Comparison of ENCODE assay signal across 9 mouse cellular contexts in the genomic region with DNA sequence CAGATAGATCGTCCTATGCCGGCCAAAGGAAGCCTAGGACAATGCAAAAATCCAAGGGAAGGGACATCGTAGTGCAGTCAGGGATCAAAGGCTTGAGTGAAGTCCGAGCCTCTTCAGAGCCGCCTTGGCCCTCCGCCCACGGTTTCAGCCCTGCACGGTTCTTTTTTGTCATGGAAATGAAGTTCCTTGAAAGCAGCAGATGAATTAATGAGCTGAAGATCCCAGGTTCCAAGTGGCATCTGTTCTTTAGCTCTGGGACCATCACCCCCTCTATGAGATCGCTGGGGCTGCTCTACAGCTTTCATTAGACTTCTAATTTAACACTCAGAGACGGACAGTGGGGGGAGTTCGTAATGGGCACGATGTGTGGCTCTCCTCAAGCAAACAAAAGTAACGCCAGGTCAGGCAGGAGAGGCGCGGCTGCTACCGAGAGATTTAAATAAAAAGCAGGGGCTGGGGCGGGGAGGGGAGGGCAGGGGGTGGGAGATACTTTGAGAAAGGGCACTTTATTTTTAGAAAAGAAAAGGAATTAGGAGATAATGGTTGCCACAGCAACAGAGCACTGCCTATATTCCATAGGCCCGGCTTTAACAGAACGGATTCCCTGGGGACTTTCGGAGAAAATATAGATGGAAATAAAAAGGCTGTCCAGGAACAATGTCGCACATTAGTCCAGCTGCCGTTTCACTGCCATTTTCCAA.
DNase-seq lines count a peak whose midpoint lies in the region; ATAC-seq and TF ChIP-seq lines count a peak whose summit lies in the region.
"Had no signal": no experiment of that assay in that cellular context is flagged by ENCODE, and none has a peak within 500 bp of the region (broad histone marks: within the 10 kb centered on the region; RNA-seq: fewer than 3 reads in every experiment).

No protein-coding gene starts in this region.

- no peak for ATAC-seq in lung, embryonic 16.5 days (ENCODE audit: low read depth)
- no peak for ATAC-seq in limb, embryonic 11.5 days (ENCODE audit: insufficient number of reproducible peaks, low FRiP score, low TSS enrichment, low read depth)
- no peak for ATAC-seq in stomach, postnatal 0 days (ENCODE audit: low FRiP score, low TSS enrichment)

- peak overlapping the region; percentile 15; the same call in 1 of the 2 replicates for H3K4me3 ChIP-seq in lung, embryonic 16.5 days (ENCODE audit: low read length)
- no peak overlapping the region for H3K4me3 ChIP-seq in limb, embryonic 11.5 days (ENCODE audit: low read depth, low read length)
- no peak overlapping the region for H3K4me3 ChIP-seq in stomach, postnatal 0 days (ENCODE audit: low read depth, low read length)

- no peaks in the 10 kb centered on the region; the same call in 1 of the 2 replicates for H3K4me1 ChIP-seq in lung, embryonic 16.5 days (replicated peaks; ENCODE audit: control insufficient read depth, insufficient read depth, low read length)
- H3K4me1 ChIP-seq in limb, embryonic 11.5 days (ENCODE audit: control insufficient read depth, insufficient read depth, low read length), result no peaks in the 10 kb centered on the region
- H3K4me1 ChIP-seq in stomach, postnatal 0 days (replicated peaks; ENCODE audit: control insufficient read depth, insufficient read depth), result no peaks in the 10 kb centered on the region

- H3K4me2 ChIP-seq in lung, embryonic 16.5 days (ENCODE audit: low read depth, low read length), result peak overlapping the region; percentile 41
- H3K4me2 ChIP-seq in limb, embryonic 11.5 days (ENCODE audit: low read depth, severe bottlenecking), result peak overlapping the region; percentile 15
- H3K4me2 ChIP-seq in stomach, postnatal 0 days (replicated peaks; ENCODE audit: low read depth), result peak overlapping the region; percentile 6; the same call in 1 of the 2 replicates

- H3K9me3 ChIP-seq in lung, embryonic 16.5 days (ENCODE audit: control insufficient read depth, low read length), result no peaks in the 10 kb centered on the region
- H3K9me3 ChIP-seq in limb, embryonic 11.5 days (ENCODE audit: control insufficient read depth, low read length), result no peaks in the 10 kb centered on the region
- no peaks in the 10 kb centered on the region for H3K9me3 ChIP-seq in stomach, postnatal 0 days (ENCODE audit: control insufficient read depth, low read length)

- H3K27ac ChIP-seq in lung, embryonic 16.5 days (ENCODE audit: low read length), result no peak overlapping the region
- H3K27ac ChIP-seq in limb, embryonic 11.5 days (replicated peaks; ENCODE audit: low read depth, low read length), result no peak overlapping the region
- no peak overlapping the region for H3K27ac ChIP-seq in stomach, postnatal 0 days (replicated peaks)
- H3K27ac ChIP-seq: liver, embryonic 14.5 days had no signal

- H3K36me3 ChIP-seq in lung, embryonic 16.5 days (ENCODE audit: control insufficient read depth, insufficient read depth, low read length), result no peaks in the 10 kb centered on the region
- H3K36me3 ChIP-seq in limb, embryonic 11.5 days (ENCODE audit: control insufficient read depth, insufficient read depth, low read length), result no peaks in the 10 kb centered on the region
- no peaks in the 10 kb centered on the region for H3K36me3 ChIP-seq in stomach, postnatal 0 days (ENCODE audit: control insufficient read depth, insufficient read depth, low read length)

- peak; percentile 12 to 52 for DNase-seq in adrenal gland, adult (ENCODE audit: inconsistent age in 2 of 2, low spot score in 1 of 2)
- no peak for DNase-seq in adrenal gland, postnatal 4 days (ENCODE audit: low spot score in 2 of 2)
- DNase-seq in lung, postnatal 36 days, result no peak
- DNase-seq in limb, embryonic 11.5 days (ENCODE audit: low spot score), result peak; percentile 27
- DNase-seq in stomach, postnatal 0 days (ENCODE audit: low spot score), result no peak
- DNase-seq in frontal cortex, postnatal 25 days (ENCODE audit: low spot score in 2 of 2), result no peak
- DNase-seq in urinary bladder, postnatal 4 days (ENCODE audit: low spot score in 2 of 2), result no peak

- WGBS in lung, embryonic 16.5 days, result 9% methylated on average over 22 of the region's 22 CpGs
- WGBS in limb, embryonic 11.5 days, result 15% methylated on average over 22 of the region's 22 CpGs
- WGBS in stomach, postnatal 0 days, result 10% methylated on average over 22 of the region's 22 CpGs

- H3K27me3 ChIP-seq in lung, embryonic 16.5 days (ENCODE audit: control insufficient read depth, insufficient read depth, low read depth, low read length), result no peaks in the 10 kb centered on the region
- no peaks in the 10 kb centered on the region for H3K27me3 ChIP-seq in limb, embryonic 11.5 days (ENCODE audit: control insufficient read depth, insufficient read depth, low read length)
- no peaks in the 10 kb centered on the region for H3K27me3 ChIP-seq in stomach, postnatal 0 days (ENCODE audit: control insufficient read depth, insufficient read depth, low read length)

- TF ChIP-seq CTCF in stomach, postnatal 0 days (IDR thresholded peaks at IDR 0.05; ENCODE audit: low read depth), result no peak

- 0 out of 2 replicates have a peak overlapping the region, but pooled peaks have one; percentile 22 for H3K9ac ChIP-seq in lung, embryonic 16.5 days (ENCODE audit: low read length)
- H3K9ac ChIP-seq in limb, embryonic 11.5 days (ENCODE audit: low read length), result no peak overlapping the region
- no peak overlapping the region for H3K9ac ChIP-seq in stomach, postnatal 0 days (ENCODE audit: low read length)
- H3K9ac ChIP-seq: liver, embryonic 14.5 days had no signal

- TF ChIP-seq EP300 in stomach, postnatal 0 days (optimal IDR thresholded peaks at IDR 0.05), result no peak

Comparison
In these comparisons a context has a peak if more than half of its experiments do, and no peak if none do; other contexts are left out.
1. DNase-seq: peak in adrenal gland, adult (2 of 2) and limb, embryonic 11.5 days (single experiment); none in adrenal gland, postnatal 4 days (0 of 2), lung, postnatal 36 days (single experiment), stomach, postnatal 0 days (single experiment), frontal cortex, postnatal 25 days (0 of 2) and urinary bladder, postnatal 4 days (0 of 2).
2. Peak in every context shown above with its lines, with median percentiles within 50 percentile points of each other: H3K4me2 ChIP-seq.